Mouse (Mus musculus): Measurements from ENCODE around the gene Abcb1a.

DNA sequence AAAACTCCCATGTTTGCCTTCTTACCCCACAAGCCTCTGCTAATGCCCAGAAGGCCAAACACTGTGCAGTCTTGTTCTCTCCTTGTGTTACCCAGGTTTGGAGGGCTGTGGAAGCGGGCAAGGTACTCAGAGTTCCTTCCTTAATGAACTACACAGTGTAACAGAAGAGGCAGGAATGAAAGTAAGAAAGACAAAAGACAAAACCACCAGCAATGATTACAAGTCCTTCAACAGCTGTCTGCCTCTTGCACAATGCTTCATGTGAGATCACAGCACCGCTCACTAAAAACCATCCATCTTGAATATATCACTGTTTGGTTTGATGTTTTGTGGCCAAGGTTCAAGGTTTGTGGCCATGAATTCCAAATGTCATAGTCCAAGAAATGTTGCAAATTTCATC is 118.4 kb downstream of the Abcb1a start:
- TF ChIP-seq CTCF (IDR thresholded peaks at IDR 0.05; ENCODE audit: borderline replicate concordance, extremely low read depth, insufficient read depth, insufficient read length) (no peak), POLR2A (IDR thresholded peaks at IDR 0.05; ENCODE audit: borderline replicate concordance, extremely low read depth, insufficient read depth, insufficient read length, poor library complexity, severe bottlenecking) (no peak)
